Mouse (Mus musculus): ENCODE results near the gene Psma6.

Psma6 gene

DNA sequence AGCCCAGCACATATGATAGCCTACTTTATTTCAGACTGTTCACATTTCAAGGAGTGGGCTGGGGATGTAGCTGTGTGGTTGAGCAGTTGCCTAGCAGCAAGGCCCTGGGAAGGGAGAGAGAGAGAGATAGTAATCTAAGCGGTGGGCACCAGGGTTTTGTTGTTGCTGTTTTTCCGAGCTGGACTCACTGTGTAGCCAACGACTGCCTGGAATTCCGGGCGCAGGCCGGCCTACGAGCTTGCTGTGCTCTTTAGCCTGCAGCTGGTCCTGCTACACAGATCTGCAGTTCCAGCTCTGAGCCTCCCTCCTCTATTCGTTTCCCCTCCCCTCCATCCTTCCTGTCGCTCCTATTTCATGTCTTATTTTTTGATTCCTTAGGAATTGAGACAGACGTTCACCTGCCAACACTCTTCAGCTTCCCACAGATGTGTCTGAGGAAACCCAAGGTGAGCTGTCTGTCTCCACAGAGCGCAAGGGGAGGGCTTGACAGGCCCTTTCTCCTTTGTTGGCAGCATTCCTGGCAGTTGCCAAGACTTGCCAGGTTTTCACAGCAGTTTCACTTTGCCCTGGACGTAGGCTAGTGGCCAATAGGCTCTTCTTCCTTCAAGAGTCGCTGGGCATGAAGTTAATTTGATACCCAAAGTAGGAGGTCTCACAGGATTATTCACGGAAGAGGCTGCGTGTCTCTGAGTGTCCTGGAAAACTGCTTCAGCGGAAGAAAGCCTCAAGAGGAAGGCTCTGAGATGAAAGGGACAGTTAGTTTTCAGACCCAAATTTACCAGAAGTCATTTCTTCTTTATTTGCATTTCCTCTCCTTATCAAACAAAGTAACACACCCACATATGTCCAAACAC is 80.2 kb downstream of the Psma6 start:
- no peak for DNase-seq (ENCODE audit: low read depth, low spot score)

- no peak for DNase-seq (ENCODE audit: low read depth, low spot score)
Observed at GRCm38 (mm10) chr12:55464846-55465361, 80.9 kb downstream of the Psma6 start.

DNA sequence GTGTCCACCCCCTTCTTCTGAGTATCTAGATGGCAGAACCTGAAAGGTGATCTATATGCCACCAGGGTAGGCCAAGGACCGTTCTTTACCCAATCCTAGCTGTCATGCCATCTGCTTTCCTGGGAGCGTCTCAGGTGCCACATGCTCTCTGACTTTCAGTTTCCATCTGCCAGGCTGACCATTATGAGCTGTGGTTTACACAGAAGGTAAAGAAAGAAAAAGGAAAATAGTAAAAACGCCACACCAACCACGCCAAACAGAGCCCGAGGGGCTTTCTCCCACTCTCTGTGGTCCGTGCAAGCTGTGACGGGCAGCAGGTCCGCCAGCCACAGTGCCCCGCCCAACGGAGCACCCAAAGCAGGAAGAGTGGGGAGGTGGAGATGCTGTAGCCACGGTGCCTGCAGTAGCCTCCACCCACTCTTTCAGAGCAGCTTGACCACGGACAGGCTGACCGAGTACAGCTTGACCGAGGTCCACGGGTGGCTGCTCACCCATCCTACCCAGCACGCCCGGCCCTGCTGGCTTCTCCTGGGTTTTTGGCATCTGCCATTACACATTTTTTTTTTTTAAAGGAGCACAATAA is 81.5 kb downstream of the Psma6 start:
- no peak for DNase-seq (ENCODE audit: low read depth, low spot score)

GRCm38 (mm10) chr12:55466088-55466701 is 82.2 kb downstream of the Psma6 start:
- no peak for DNase-seq (ENCODE audit: low read depth, low spot score)

GRCm38 (mm10) chr12:55466816-55467215 is 82.8 kb downstream of the Psma6 start:
- DNase-seq (ENCODE audit: low read depth, low spot score): no peak

- DNase-seq (ENCODE audit: low read depth, low spot score): no peak
Observed at GRCm38 (mm10) chr12:55467331-55468180, 83.5 kb downstream of the Psma6 start.
